Mouse (Mus musculus) megakaryocyte-erythroid progenitor cell, adult 5-6 weeks (primary cell): Measurements from ENCODE around the gene Ermp1. TPM values are rescaled to one million over a fixed set of nuclear protein-coding genes. Genes with fewer than 3 reads are reported as not detected.
A peak's percentile ranks its signal among the peaks of the same experiment; 100 is the strongest.
"Not testable (repeated sequence)": the region's sequence is repeated elsewhere in the genome, so short reads cannot be mapped to it uniquely, and the experiment has no call there.

Source experiments
- ATAC-seq: replicated peaks from 2 replicates; pipeline ENCODE4 v1.8.0; 2016; ENCODE audit warnings: mild to moderate bottlenecking, inconsistent platforms; ENCODE audit not compliant: severe bottlenecking, poor library complexity, low FRiP score, low TSS enrichment
- total RNA-seq, 2 experiments: library from RNA; stranded (forward) in 1 of 2; stranded (reverse) in 1 of 2; fragments of 200-1000, 215-1000 nt in 1 of 2; fragments of >200 nt in 1 of 2; fragmentation: Nextera tagmentation in 1 of 2; gene quantifications; 2 replicates each; pipeline ENCODE4 v1.2.3; 2014 to 2017

Ermp1 gene
- total RNA-seq, 2 experiments from 2014 or later: 19.9 to 31.1 TPM

DNA sequence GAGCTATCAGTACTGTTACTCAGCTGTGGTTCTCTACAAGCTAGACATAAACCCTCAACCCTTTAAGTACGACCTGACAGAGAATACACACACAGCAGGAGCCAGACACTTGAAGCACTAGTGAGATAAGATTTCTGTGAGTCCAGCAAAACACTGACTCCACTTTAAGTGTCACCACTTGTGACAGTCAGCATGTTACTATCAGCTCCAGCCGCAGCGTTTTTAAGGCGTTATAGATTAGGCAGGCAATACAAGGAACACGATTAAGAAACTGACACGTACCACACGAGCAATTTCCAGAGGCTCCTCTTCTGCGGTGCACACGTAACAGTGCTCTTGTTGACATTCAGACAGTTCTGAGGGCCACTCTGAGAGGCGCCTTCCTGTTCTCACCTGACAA lies 37.3 kb downstream of the Ermp1 start:
- peak; percentile 57 for ATAC-seq

DNA sequence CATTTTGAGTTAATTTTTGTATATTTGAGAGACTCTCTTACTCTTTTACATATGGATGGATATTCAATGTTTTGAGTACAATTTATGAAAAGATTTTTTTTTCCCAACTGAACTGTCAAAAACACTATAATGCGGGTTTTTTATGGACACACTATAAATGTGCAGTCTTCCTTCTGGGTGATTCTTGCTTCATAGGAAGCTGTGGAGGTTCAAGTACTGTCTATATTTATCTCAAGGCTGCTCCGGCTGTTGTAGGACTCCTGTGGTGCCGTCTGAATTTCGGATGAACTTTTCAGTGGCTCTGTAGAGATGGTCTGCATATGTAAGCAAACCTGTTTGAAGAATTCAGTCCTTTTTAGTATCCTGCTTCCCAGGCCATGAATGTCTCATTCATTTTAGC lies 40.0 kb downstream of the Ermp1 start:
- no peak for ATAC-seq

DNA sequence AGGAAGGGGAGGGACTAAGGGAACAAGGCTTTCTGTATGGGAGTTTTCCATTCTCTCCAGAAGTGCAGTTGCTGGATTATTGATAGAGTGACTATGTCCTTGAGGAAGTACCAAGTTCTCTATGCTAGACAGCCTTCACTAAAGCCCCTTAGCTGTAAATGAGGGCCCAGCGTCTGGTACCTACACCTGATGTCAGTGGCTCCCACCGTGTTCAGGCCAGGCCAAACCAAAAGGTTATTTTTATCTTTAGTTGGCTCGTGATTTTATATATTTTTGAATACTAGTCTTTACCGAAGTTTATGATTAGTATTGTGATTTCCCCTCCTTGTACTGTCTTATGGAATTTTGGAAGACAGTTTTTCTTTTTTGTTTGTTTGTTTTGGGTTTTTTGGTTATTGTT lies 40.7 kb downstream of the Ermp1 start:
- ATAC-seq: no peak

DNA sequence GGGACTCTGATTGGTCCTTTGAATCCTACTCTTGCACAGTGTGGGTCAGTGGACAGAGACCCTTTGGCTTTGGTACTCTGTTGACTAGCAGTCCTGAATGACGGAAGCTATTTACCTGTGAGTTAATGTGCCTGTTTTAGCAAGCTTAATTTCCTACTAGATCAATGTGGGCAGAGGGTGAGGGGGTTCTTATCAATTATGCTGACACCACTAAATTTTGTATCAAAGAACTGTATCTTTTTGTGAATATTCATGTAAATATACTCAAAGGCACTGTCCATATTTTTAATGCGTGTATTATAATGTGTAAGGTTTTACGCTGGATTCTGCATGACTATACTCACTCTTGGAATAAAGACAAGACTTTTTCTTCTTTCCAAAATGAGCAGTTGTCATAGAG lies 43.6 kb downstream of the Ermp1 start:
- ATAC-seq: no peak

DNA sequence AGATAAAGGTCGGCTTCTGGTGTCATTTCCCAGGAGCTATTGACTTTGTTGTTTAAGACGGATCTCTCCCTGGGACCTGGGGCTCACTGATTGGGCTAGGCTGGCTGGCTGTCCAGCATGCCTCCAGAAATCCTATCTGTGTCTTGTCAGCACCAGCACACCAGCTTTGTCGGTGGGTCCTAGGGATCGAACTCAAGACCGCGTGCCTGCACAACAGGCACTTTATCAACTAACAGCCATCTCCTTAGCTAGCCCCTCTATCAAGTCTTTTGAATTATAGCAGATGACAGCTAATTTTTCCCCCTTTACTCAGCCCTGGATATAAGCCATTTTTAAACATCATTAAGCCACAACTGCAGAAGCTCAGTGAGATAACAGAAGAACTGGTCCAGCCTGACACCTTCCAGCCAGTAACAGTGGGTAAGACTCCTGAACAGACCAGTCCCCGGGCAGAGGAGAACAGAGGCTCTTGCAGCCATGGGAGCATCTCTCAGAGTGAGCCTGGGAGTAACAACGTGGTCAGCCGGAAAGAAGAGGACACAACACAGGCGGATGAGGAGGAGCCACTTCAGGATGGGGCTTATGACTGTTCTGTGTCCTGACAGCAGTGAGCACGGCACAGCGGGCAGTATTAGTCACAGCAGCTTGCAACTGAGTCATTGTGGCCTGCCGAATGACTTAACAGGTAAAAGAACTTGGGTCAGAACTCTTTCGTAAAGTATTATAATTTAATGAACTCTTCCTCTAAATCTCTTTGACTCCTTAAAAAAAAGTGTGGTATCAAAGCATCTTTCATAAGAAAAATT lies 44.5 kb downstream of the Ermp1 start:
- ATAC-seq: peak; percentile 90

DNA sequence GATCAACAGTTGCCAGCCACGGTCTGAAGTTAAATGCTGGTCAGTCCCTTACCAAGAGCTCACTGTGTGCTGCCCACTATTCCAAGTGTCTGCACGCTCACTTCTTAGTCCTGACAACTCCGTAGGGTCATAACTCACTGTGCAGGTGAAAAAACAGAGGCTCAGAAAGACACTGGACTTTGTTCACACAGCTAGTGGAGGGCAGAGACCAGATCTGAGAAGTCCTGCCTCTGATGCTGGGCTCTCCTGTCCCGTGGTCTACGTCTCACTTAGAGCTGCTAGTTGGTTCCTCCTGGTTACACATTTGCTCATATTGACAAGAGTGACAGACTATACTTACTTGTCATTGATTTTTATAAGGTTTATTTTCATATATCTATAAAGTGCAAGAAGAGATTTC lies 49.2 kb downstream of the Ermp1 start:
- no peak for ATAC-seq

DNA sequence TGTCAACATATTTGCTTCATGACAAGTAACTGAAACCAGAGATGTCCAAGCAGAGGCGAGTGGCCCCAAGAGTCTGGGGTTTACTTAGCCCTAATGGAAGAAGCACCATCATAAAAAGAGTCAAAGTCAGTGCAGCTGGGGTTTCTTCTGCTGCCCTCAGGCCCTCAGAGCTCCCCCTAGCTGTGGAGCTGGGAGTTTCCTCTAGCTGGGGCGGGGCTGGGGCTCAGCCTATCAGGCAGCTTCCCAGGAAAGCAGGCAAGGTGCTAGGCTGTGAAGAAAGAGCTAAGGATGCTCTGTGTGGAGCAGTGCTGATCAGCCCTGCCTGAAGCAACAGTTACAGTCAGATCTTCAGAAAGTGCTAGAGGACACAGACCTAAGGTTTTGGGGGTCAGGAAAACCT lies 51.2 kb downstream of the Ermp1 start:
- peak; percentile 68 for ATAC-seq

DNA sequence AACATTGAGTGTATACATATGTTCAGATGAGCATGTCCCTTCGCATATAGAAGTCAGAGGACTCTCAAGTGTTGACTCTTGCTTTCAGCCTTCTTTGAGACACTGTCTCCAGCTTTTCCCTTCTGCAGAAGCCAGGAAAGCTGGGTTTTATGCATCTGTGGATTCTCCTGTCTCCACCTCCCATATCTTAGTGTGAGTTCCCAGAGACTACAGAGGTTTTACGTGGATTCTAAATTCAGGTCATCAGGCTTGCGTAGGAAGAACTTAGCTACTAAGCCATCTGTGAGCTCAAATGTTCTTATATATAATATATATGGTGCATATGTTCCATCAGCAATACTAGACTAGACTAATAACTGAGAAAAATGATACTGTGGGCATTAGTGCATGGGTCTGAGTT lies 51.9 kb downstream of the Ermp1 start:
- ATAC-seq: no peak

DNA sequence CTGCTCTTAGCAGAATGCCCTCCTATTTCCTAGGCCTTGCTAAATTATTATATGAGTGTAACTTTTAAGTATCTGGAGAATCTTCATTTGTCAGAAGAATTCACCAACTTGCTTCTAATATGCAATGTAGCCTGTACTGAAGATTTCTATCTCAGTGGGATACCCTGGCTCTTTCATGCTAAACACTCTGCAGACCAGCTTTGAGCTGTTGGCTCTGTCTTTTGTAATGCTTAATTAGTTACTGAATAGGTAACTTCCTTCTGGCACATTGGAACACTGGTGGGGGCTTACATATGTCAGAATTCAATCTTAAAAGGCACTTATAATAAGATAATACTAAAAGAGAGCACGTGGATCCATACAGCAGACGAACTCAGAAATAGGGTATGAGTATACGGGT lies 54.4 kb downstream of the Ermp1 start:
- not testable (repeated sequence) for ATAC-seq

DNA sequence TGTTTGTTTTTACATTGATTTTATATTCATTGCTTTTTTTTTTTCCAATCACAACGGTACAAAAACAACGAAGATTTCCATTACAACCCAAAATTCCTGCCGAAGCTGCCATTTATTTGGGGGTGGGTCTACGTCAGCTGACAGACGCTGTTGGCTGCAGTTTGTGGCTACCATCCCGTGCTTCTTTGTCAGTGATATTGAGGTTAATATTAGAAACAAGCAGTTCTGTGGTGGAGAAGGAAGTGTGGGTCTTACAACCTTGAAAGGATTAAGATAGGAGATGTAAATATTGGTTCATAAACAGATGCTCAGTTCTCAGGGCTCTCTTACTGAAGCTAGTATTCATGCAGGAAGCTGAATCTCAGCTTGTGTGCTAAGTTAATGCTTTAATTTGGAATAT lies 64.5 kb downstream of the Ermp1 start:
- no peak for ATAC-seq

DNA sequence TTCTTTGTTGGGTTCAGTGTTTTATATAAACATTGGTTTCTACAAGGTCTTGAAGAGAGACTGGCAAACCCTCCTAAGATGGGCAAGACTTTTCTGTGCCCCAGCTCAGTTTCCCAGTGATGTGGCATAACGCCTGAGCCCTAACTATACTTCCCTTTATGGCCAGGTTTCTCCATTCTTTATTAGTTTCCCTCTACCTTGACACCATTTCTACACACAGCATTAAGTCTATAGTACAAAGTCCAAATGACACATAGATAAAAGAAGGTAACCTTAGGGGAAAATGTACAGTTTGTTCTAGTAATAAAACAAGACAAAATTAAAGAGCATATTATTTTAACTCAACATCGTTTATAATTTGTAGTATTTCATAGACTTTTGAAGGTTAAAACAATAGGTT lies 65.8 kb downstream of the Ermp1 start:
- ATAC-seq: no peak

DNA sequence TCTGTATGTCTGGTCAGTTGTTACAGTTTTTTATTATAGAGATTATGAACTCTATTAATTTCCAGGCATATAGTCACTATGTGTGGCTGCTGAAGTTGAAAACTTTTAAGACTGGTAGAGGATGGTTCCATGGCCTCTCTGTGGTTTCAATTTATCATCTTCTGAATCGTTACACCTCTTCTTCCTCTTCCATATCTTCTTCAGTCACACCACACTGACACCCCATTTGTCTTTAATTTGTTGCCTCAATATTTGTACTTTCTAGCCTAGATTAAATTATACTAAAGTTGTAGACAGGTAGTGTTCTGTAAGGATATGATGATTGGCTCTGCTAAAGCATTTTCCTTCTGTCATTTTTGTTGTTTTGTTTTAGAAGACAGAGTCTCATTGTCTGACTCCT lies 81.7 kb downstream of the Ermp1 start:
- ATAC-seq: no peak

DNA sequence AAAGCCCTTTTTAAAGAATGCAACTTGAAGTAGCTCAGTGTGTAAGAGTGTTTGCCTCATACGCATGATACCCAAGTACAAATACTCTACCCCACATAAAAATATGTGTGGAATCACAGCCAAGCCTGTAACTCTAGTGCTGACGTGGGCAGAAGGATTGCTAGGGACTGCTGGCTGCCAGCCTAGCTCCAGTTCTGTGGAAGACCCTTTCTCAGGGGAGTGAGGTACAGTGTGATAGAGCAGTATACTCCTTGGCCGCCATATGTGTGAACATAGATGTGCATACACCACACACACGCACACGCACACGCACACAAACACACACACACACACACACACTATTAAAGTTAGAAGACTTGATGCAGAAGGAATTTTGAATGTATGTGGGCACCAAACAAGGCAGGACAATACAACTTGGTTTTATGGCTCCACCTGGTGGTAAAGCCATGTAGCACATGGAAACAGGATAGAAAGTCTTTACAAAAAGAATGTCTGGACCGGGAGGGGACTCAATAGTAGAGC lies 84.9 kb downstream of the Ermp1 start:
- peak; percentile 86 for ATAC-seq

DNA sequence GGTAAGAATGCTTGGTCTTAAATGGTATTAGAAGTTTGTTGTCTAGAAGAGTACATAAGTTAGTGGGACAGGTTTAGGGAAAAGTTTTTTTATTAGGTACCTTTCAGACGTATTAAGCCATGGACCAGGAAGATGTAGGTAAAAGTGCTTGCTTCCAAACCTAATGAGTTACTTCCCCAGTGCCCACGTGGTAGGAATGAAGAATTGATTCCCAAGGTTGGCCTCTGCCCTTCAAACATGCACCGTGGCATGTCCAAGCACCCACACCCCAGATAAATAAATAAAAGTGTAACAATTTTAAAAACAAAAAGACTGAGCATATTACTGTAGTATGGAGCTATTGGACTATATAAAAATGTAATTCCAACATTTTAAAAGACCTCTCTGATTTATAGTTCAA lies 85.6 kb downstream of the Ermp1 start:
- ATAC-seq: no peak

DNA sequence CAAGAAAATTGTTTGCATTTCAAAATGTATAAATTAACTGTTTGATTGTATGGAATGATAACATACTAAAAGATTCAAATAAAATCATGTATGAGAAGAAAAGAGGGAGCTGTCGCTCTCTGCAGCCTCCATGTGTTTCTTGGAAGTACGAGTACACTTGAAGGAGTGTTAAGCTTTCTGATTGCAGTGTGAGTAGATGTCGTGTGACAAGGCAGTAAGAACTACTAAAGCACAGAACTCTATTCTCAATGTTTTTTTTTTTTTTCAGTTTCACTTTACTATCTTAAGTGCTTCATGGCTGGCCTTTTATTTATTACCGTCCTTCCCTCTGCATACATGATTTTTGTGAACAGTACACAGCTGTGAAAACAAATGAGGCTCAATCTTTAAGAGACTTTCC lies 86.0 kb downstream of the Ermp1 start:
- ATAC-seq: no peak

Other genes with a start within 250 kb of the Ermp1 start
- 0.42 TPM in 1 of 2 replicates, not detected in the other for gene Pdcd1lg2, start 237.5 kb downstream of the Ermp1 start, total RNA-seq (2014; fragmentation: Nextera tagmentation)
- gene Pdcd1lg2, start 237.5 kb downstream of the Ermp1 start, total RNA-seq (2017): not detected in 2 replicates
- 14.8 and 17.0 TPM in 2 replicates for gene Ric1, start 126.1 kb downstream of the Ermp1 start, total RNA-seq (2014; fragmentation: Nextera tagmentation)
- 11.1 and 13.0 TPM in 2 replicates for gene Ric1, start 126.1 kb downstream of the Ermp1 start, total RNA-seq (2017)
- gene Mlana, start 49.4 kb upstream of the Ermp1 start, total RNA-seq (2014; fragmentation: Nextera tagmentation): not detected in 2 replicates
- not detected in 2 replicates for gene Mlana, start 49.4 kb upstream of the Ermp1 start, total RNA-seq (2017)
- gene 9930021J03Rik, start 157.6 kb upstream of the Ermp1 start, total RNA-seq (2014; fragmentation: Nextera tagmentation): 21.5 and 30.5 TPM in 2 replicates
- 13.8 and 24.5 TPM in 2 replicates for gene 9930021J03Rik, start 157.6 kb upstream of the Ermp1 start, total RNA-seq (2017)
- 12.4 and 16.4 TPM in 2 replicates for gene Ranbp6, start 164.6 kb upstream of the Ermp1 start, total RNA-seq (2014; fragmentation: Nextera tagmentation)
- gene Ranbp6, start 164.6 kb upstream of the Ermp1 start, total RNA-seq (2017): 21.8 and 32.1 TPM in 2 replicates